38 mouse cellular contexts compared by ENCODE assay signal in genomic region chr7:30796790-30797189, GRCm38 (mm10). TPM values are rescaled to one million over a fixed set of nuclear protein-coding genes. Genes with fewer than 3 reads are reported as not detected.
DNase-seq lines count a peak whose midpoint lies in the region; ATAC-seq lines count a peak whose summit lies in the region.
"Had no signal": no experiment of that assay in that cellular context is flagged by ENCODE, and none has a peak within 500 bp of the region (broad histone marks: within the 10 kb centered on the region; RNA-seq: fewer than 3 reads in every experiment).

No protein-coding gene starts in this region.

- no peaks in the 10 kb centered on the region for H3K27me3 ChIP-seq in embryonic facial prominence, embryonic 15.5 days
- H3K27me3 ChIP-seq: embryonic facial prominence, embryonic 12.5 days; intestine, embryonic 15.5 days; liver, embryonic 15.5 days; stomach, embryonic 15.5 days had no signal

- WGBS in embryonic facial prominence, embryonic 15.5 days = 69% methylated on average over 1 of the region's 1 CpGs

- no peak for ATAC-seq in embryonic facial prominence, embryonic 15.5 days (ENCODE audit: insufficient number of reproducible peaks, low FRiP score, low TSS enrichment, low read depth)
- no peak for ATAC-seq in cerebellum, adult (ENCODE audit: insufficient number of reproducible peaks, low FRiP score, low TSS enrichment)
- ATAC-seq: CD4-positive, CD25-positive, alpha-beta regulatory T cell, adult 4 months; hindbrain, embryonic 16.5 days; intestine, embryonic 15.5 days had no signal

- H3K9me3 ChIP-seq in embryonic facial prominence, embryonic 15.5 days (replicated peaks) = no peaks in the 10 kb centered on the region
- H3K9me3 ChIP-seq: embryonic facial prominence, embryonic 12.5 days; intestine, embryonic 15.5 days; liver, embryonic 15.5 days; stomach, embryonic 15.5 days had no signal

- H3K4me3 ChIP-seq in embryonic facial prominence, embryonic 15.5 days (replicated peaks) = no peak overlapping the region
- H3K4me3 ChIP-seq: embryonic facial prominence, embryonic 12.5 days; erythroblast, embryonic 14.5 days; heart, embryonic 13.5 days; hindbrain, embryonic 10.5 days; intestine, embryonic 15.5 days; liver, embryonic 15.5 days; stomach, embryonic 15.5 days had no signal

- no peaks in the 10 kb centered on the region for H3K4me1 ChIP-seq in embryonic facial prominence, embryonic 15.5 days
- H3K4me1 ChIP-seq: embryonic facial prominence, embryonic 12.5 days; heart, embryonic 13.5 days; hindbrain, embryonic 10.5 days; intestine, embryonic 15.5 days; liver, embryonic 15.5 days had no signal

- no peak overlapping the region for H3K4me2 ChIP-seq in embryonic facial prominence, embryonic 15.5 days (replicated peaks)
- H3K4me2 ChIP-seq: embryonic facial prominence, embryonic 12.5 days; heart, embryonic 13.5 days; intestine, embryonic 15.5 days; liver, embryonic 15.5 days; lung, embryonic 14.5 days; stomach, embryonic 15.5 days had no signal

- no peak overlapping the region for H3K9ac ChIP-seq in embryonic facial prominence, embryonic 15.5 days
- H3K9ac ChIP-seq: embryonic facial prominence, embryonic 12.5 days; heart, embryonic 13.5 days; intestine, embryonic 15.5 days; liver, embryonic 15.5 days; lung, embryonic 14.5 days; stomach, embryonic 15.5 days had no signal

- DNase-seq in frontal cortex, adult 2 months (ENCODE audit: extremely low spot score in 1 of 2, low spot score in 1 of 2) = peak; percentile 13 to 61
- no peak for DNase-seq in frontal cortex, postnatal 10 days (ENCODE audit: low spot score in 2 of 2)
- peak; percentile 19 to 33 for DNase-seq in layer of hippocampus, adult 8-10 months (ENCODE audit: low spot score in 2 of 2)
- DNase-seq in layer of hippocampus, postnatal 10 days (ENCODE audit: low spot score in 2 of 2) = no peak
- DNase-seq in MN1 (ENCODE audit: low spot score) = peak; percentile 73
- no peak for DNase-seq in heart, adult 18-20 months
- DNase-seq: adrenal gland, postnatal 25 days; cerebellum, adult 2 months; cerebellum, postnatal 25 days; heart, postnatal 14 days; kidney, adult 2 months; kidney, postnatal 36 days; lung, embryonic 14.5 days; lung, postnatal 14 days; midbrain, embryonic 14.5 days; right cerebral cortex, postnatal 25 days; thymus, adult 2 months; thymus, postnatal 36 days had no signal

- peak overlapping the region; percentile 66; the same call in 1 of the 2 replicates for H3K27ac ChIP-seq in embryonic facial prominence, embryonic 15.5 days (replicated peaks)
- H3K27ac ChIP-seq: embryonic facial prominence, embryonic 12.5 days; heart, embryonic 13.5 days; hindbrain, embryonic 10.5 days; intestine, embryonic 15.5 days; liver, embryonic 15.5 days; stomach, embryonic 15.5 days had no signal

- no peaks in the 10 kb centered on the region for H3K36me3 ChIP-seq in embryonic facial prominence, embryonic 15.5 days
- H3K36me3 ChIP-seq: embryonic facial prominence, embryonic 12.5 days; heart, embryonic 13.5 days; hindbrain, embryonic 10.5 days; intestine, embryonic 15.5 days; liver, embryonic 15.5 days; stomach, embryonic 15.5 days had no signal

RNA-seq across cellular contexts. Expression of gene Krtdap, which starts 9.1 kb away (rescaled TPM):
- not detected in 2 replicates for polyA plus RNA-seq in frontal cortex, adult 2 months (2012; rRNA removed)
- not detected for total RNA-seq in layer of hippocampus, adult 8-10 months (2022)
- total RNA-seq in layer of hippocampus, postnatal 10 days (2021) = not detected
- polyA plus RNA-seq in embryonic facial prominence, embryonic 15.5 days (2015; fragmentation: Nextera tagmentation; extraction: Ambion mirVana) = 1,669 and 1,901 TPM in 2 replicates
- total RNA-seq in heart, adult 18-20 months (2021) = not detected
- total RNA-seq: adrenal gland, postnatal 25 days; heart, adult 8-10 months; heart, postnatal 14 days; left cerebral cortex, adult 18-20 months; liver, adult 2 months; monocyte, adult 5-6 weeks had no signal
- polyA plus RNA-seq: CD4-positive, CD25-positive, alpha-beta regulatory T cell, adult 4 months; cerebellum, adult 2 months; erythroblast, embryonic 14.5 days; forebrain, embryonic 11.5 days; hindbrain, embryonic 10.5 days; kidney, adult 2 months; limb, embryonic 11.5 days; liver, adult 2 months; lung, embryonic 14.5 days; midbrain, embryonic 14.5 days had no signal

RNA-seq across cellular contexts. Expression of gene Ffar2, which starts 26.8 kb away (rescaled TPM):
- polyA plus RNA-seq in frontal cortex, adult 2 months (2012; rRNA removed) = 0.13 and 0.14 TPM in 2 replicates
- under 1 TPM in 1 of 4 experiments, not detected in 3; 0.20 TPM for total RNA-seq in layer of hippocampus, adult 8-10 months (2022)
- under 1 TPM in 1 of 2 experiments, not detected in 1; 0.25 TPM for total RNA-seq in layer of hippocampus, postnatal 10 days (2021)
- 0.14 TPM in 1 of 2 replicates, not detected in the other for polyA plus RNA-seq in embryonic facial prominence, embryonic 15.5 days (2015; fragmentation: Nextera tagmentation; extraction: Ambion mirVana)
- under 1 TPM; 0.23 to 0.35 TPM for total RNA-seq in heart, adult 18-20 months (2021)
- total RNA-seq: left cerebral cortex, adult 18-20 months had no signal
- polyA plus RNA-seq: embryonic facial prominence, embryonic 12.5 days; erythroblast, embryonic 14.5 days; forebrain, embryonic 11.5 days; heart, embryonic 13.5 days; hindbrain, embryonic 10.5 days; limb, embryonic 11.5 days; liver, adult 2 months; midbrain, embryonic 14.5 days had no signal

RNA-seq across cellular contexts. Expression of gene Dmkn, which starts 33.2 kb away (rescaled TPM):
- 4.5 and 8.2 TPM in 2 replicates for polyA plus RNA-seq in frontal cortex, adult 2 months (2012; rRNA removed)
- 1 to 10 TPM in 1 of 4 experiments, under 1 TPM in 2, not detected in 1; 0.84 to 1.5 (median 0.95) TPM for total RNA-seq in layer of hippocampus, adult 8-10 months (2022)
- 1 to 10 TPM; 1.2 to 1.5 TPM for total RNA-seq in layer of hippocampus, postnatal 10 days (2021)
- 491 and 576 TPM in 2 replicates for polyA plus RNA-seq in embryonic facial prominence, embryonic 15.5 days (2015; fragmentation: Nextera tagmentation; extraction: Ambion mirVana)
- total RNA-seq in heart, adult 18-20 months (2021) = 1 to 10 TPM; 1.0 to 3.5 TPM
- total RNA-seq: liver, adult 2 months; monocyte, adult 5-6 weeks had no signal
- polyA plus RNA-seq: embryonic facial prominence, embryonic 12.5 days; erythroblast, embryonic 14.5 days; forebrain, embryonic 11.5 days; limb, embryonic 11.5 days; liver, adult 2 months had no signal

RNA-seq across cellular contexts. Expression of gene Sbsn, which starts 45.5 kb away (rescaled TPM):
- polyA plus RNA-seq in frontal cortex, adult 2 months (2012; rRNA removed) = 14.6 and 15.1 TPM in 2 replicates
- total RNA-seq in layer of hippocampus, adult 8-10 months (2022) = 10 to 100 TPM in 1 of 4 experiments, 1 to 10 TPM in 3; 7.8 to 11.8 (median 8.4) TPM
- 10 to 100 TPM in 1 of 2 experiments, 1 to 10 TPM in 1; 7.7 to 10.4 TPM for total RNA-seq in layer of hippocampus, postnatal 10 days (2021)
- 163 and 182 TPM in 2 replicates for polyA plus RNA-seq in embryonic facial prominence, embryonic 15.5 days (2015; fragmentation: Nextera tagmentation; extraction: Ambion mirVana)
- total RNA-seq in heart, adult 18-20 months (2021) = 1 to 10 TPM; 2.1 to 3.7 TPM
- total RNA-seq: monocyte, adult 5-6 weeks had no signal

RNA-seq across cellular contexts. Expression of gene Gapdhs, which starts 53.3 kb away (rescaled TPM):
- not detected in 2 replicates for polyA plus RNA-seq in frontal cortex, adult 2 months (2012; rRNA removed)
- not detected for total RNA-seq in layer of hippocampus, adult 8-10 months (2022)
- not detected for total RNA-seq in layer of hippocampus, postnatal 10 days (2021)
- 0.48 and 1.0 TPM in 2 replicates for polyA plus RNA-seq in embryonic facial prominence, embryonic 15.5 days (2015; fragmentation: Nextera tagmentation; extraction: Ambion mirVana)
- total RNA-seq in heart, adult 18-20 months (2021) = not detected
- total RNA-seq: adrenal gland, postnatal 25 days; gastrocnemius, adult 8-10 months; gastrocnemius, postnatal 4 days; heart, adult 8-10 months; heart, postnatal 14 days; left cerebral cortex, adult 18-20 months; liver, adult 2 months had no signal
- polyA plus RNA-seq: brain, embryonic 14.5 days; CD4-positive, CD25-positive, alpha-beta regulatory T cell, adult 4 months; cerebellum, adult 2 months; erythroblast, embryonic 14.5 days; liver, embryonic 15.5 days had no signal

Comparison
In these comparisons a context has a peak if more than half of its experiments do, and no peak if none do; other contexts are left out.
1. DNase-seq: peak in frontal cortex, adult 2 months (2 of 2), layer of hippocampus, adult 8-10 months (2 of 2) and MN1 (single experiment); none in frontal cortex, postnatal 10 days (0 of 2), layer of hippocampus, postnatal 10 days (0 of 2) and heart, adult 18-20 months (0 of 2).